Mouse (Mus musculus) embryonic facial prominence, embryonic 14.5 days (tissue): ENCODE results near the gene Zbtb34. TPM values are rescaled to one million over a fixed set of nuclear protein-coding genes. Genes with fewer than 3 reads are reported as not detected.

Experiments used
- ATAC-seq: fragments of 200-750 bp; cut with Nextera tagmentation; 2 replicates; pipeline ENCODE4 v1.8.0; 2017; ENCODE audit warnings: low read depth, moderate number of reproducible peaks, moderate TSS enrichment
- DNase-seq: peaks from one replicate; pipeline ENCODE4 v3.0.0-alpha.2; 2015; ENCODE audit warnings: low spot score
- H3K27ac ChIP-seq: fragments of 300-500 bp; sonication (generic); replicated peaks from 2 replicates; pipeline ENCODE4 v1.5.1; 2014; ENCODE audit warnings: low read depth, mild to moderate bottlenecking, low read length, moderate library complexity
- H3K27me3 ChIP-seq: fragments of 300-500 bp; sonication (generic); replicated peaks from 2 replicates; pipeline ENCODE4 v1.6.1; 2014; ENCODE audit warnings: low read length; ENCODE audit not compliant: control insufficient read depth, insufficient read depth
- H3K36me3 ChIP-seq: fragments of 300-500 bp; sonication (generic); 2 replicates; pipeline ENCODE4 v1.6.1; 2014; ENCODE audit warnings: low read length, mixed read lengths; ENCODE audit not compliant: control insufficient read depth, insufficient read depth
- H3K4me1 ChIP-seq: fragments of 300-500 bp; sonication (generic); 2 replicates; pipeline ENCODE4 v1.6.1; 2014; ENCODE audit warnings: antibody characterized with exemption, low read length; ENCODE audit not compliant: control insufficient read depth, insufficient read depth
- H3K4me2 ChIP-seq: fragments of 300-500 bp; sonication (generic); 2 replicates; pipeline ENCODE4 v1.6.1; 2014; ENCODE audit warnings: low read depth, mild to moderate bottlenecking, low read length, moderate library complexity, mixed read lengths
- H3K4me3 ChIP-seq: fragments of 300-500 bp; sonication (generic); 2 replicates; pipeline ENCODE4 v1.5.1; 2014; ENCODE audit warnings: low read depth, mild to moderate bottlenecking, low read length
- H3K9ac ChIP-seq: fragments of 300-500 bp; sonication (generic); 2 replicates; pipeline ENCODE4 v1.6.1; 2014; ENCODE audit warnings: low read depth, mild to moderate bottlenecking, low read length, moderate library complexity, mixed read lengths
- H3K9me3 ChIP-seq: fragments of 300-500 bp; sonication (generic); 2 replicates; pipeline ENCODE4 v1.6.1; 2016; ENCODE audit warnings: low read length; ENCODE audit not compliant: control insufficient read depth
- WGBS: fragments of 180-500 bp; shearing (Covaris S2); extraction: QIAGEN DNeasy Blood & Tissue Kit; methylation state at CpG from one replicate; pipeline ENCODE4 v1.1.7; 2014; 5-methylcytosine and 5-hydroxymethylcytosine counted together
- microRNA-seq: library from miRNA; unstranded; fragments of <30 nt; microRNA quantifications from one replicate; pipeline ENCODE4, GENCODE M21; 2016; ENCODE audit warnings: borderline number of aligned reads
- polyA plus RNA-seq: library from polyadenylated mRNA; unstranded; fragments of >200 nt; fragmentation: Nextera tagmentation; extraction: Ambion mirVana; gene quantifications from 2 replicates; pipeline ENCODE4 v1.2.1, GENCODE M21; 2014

Gene Zbtb34
- polyA plus RNA-seq, 1 experiment from 2014 or later, result 9.6 TPM

DNA sequence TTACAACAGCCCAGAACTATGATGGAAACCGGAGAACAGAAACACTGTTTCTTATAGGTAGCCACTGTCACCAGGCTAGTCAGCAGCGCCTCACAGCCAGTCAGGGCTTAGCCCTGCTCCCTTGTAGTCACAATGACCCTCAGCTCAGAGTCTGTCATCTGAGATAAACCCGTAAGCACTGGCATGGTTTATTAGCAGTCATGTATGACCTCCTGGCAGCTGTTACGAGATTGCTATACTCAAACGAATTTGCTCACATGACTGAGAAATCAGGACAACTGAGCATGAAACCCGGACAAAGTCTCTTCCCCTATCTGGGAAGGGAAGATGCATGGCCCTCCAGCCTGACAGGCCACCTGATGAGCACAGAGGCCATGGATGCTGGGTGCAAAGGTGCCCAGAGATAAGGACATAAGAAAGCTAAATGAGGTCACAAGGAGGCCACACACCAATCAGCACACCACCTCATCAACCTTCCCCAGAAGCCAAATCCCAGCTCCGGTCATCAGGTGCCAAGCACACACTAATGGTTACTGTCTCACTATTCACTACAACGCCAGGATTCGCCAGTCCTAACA is 69.9 kb downstream of the Zbtb34 start:
- WGBS, result 76% methylated on average over 9 of the region's 9 CpGs

DNA sequence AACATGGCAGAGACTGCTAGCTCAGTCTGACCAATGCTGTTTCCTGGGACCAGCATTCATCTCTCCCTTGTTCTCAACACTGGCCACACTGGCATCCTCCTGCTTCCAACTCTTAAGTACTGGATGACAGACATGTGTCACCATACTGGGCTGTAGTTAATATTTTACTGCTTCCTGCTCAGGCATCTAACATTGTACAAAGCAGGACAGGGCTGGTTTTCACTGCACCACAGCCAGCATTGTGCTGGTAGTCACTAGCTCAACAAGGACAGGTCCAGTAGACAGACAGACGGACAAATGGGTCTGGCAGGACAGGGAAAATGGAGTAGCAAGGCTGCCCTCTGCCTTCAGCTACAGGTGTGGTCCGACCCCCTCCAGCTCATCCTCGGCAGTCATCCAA is 70.6 kb downstream of the Zbtb34 start:
- Histone ChIP-seq H3K4me2 (no peak overlapping the region), H3K27ac (no peak overlapping the region), H3K9me3 (no peaks in the 10 kb centered on the region), H3K4me1 (no peaks in the 10 kb centered on the region; the same call in 1 of the 2 replicates), H3K9ac (no peak overlapping the region), H3K4me3 (no peak overlapping the region), H3K36me3 (no peaks in the 10 kb centered on the region), H3K27me3 (no peaks in the 10 kb centered on the region)
- DNase-seq, result no peak
- 54% methylated on average over 3 of the region's 3 CpGs for WGBS
- no peak for ATAC-seq

More for the DNA sequence above, 69.9 kb downstream of the Zbtb34 start:
- no peaks in the 10 kb centered on the region for H3K27me3 ChIP-seq
- DNase-seq (no peak), ATAC-seq (no peak)
- H3K4me1 ChIP-seq, result no peaks in the 10 kb centered on the region
- no peak overlapping the region for H3K9ac ChIP-seq
- H3K4me3 ChIP-seq, result no peak overlapping the region
- no peaks in the 10 kb centered on the region for H3K9me3 ChIP-seq
- no peak overlapping the region for H3K4me2 ChIP-seq
- no peak overlapping the region for H3K27ac ChIP-seq
- no peaks in the 10 kb centered on the region for H3K36me3 ChIP-seq

DNA sequence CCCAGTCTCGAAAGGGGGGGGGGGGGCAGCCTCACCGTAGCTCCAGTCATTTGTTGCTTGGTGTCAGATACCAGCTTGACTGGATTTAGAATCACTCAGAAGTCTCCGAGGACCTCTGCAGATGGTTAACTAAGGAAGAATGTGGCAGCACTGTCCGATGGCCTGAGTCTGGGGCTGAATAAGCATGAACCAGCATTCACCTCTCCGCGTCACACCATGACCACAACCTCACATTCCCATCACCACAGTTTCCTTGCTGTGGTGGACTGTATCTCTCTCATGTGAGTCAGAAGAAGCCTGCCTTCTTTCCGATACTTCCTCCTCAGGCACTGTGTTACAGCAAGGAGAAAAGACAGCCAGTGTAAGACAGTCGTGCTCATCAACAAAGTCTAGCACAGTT is 71.9 kb downstream of the Zbtb34 start:
- Histone ChIP-seq H3K9ac (no peak overlapping the region), H3K27me3 (no peaks in the 10 kb centered on the region), H3K4me2 (no peak overlapping the region), H3K9me3 (no peaks in the 10 kb centered on the region), H3K4me1 (no peaks in the 10 kb centered on the region; the same call in 1 of the 2 replicates), H3K27ac (no peak overlapping the region), H3K36me3 (no peaks in the 10 kb centered on the region), H3K4me3 (no peak overlapping the region)
- no peak for ATAC-seq
- 77% methylated on average over 8 of the region's 8 CpGs for WGBS
- DNase-seq, result no peak

DNA sequence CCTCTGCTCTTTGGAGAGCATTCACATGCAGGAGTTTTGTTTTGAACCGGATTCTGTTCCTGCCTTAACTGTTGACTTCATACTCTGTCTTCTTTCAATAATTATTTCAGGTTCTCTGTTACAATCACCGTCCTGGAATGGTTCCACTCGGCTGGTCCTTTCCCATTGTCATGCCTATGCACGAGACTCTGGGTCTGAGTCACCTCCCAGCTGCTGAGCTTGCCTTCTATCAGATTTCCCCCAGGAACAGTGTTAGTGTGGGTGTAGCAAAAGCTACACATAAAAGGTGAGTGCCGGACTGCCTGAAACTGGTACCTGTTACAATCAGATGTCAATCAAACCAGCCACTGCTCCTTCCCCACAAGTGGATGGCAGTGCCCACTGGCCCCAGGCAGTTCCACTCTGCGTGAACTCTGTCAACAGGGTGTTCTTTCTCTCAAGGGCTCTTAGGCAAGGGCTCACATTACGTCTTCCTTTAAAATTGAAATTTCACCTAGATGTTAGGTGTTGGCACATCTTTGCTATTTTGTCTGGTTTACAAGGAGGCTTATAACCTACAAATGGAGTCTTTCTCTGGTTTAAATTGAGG is 73.8 kb downstream of the Zbtb34 start:
- Histone ChIP-seq H3K27ac (no peak overlapping the region), H3K36me3 (no peaks in the 10 kb centered on the region), H3K9me3 (no peaks in the 10 kb centered on the region), H3K4me2 (no peak overlapping the region), H3K9ac (no peak overlapping the region), H3K4me3 (no peak overlapping the region), H3K27me3 (no peaks in the 10 kb centered on the region), H3K4me1 (no peaks in the 10 kb centered on the region; the same call in 1 of the 2 replicates)
- DNase-seq (no peak), ATAC-seq (no peak)
- WGBS, result 79% methylated on average over 7 of the region's 7 CpGs

Small RNAs within 50 kb of the gene (microRNA-seq; reads per million reads assigned to microRNA genes)
- not detected for gene Gm25998

Other genes starting within 250 kb of the Zbtb34 start
- gene Angptl2, start 215.3 kb downstream of the Zbtb34 start, polyA plus RNA-seq, result 57.9 and 62.6 TPM in 2 replicates
- 3.6 and 4.2 TPM in 2 replicates for gene Ralgps1, start 59.8 kb downstream of the Zbtb34 start, polyA plus RNA-seq
- 16.5 and 18.2 TPM in 2 replicates for gene Zbtb43, start 37.2 kb upstream of the Zbtb34 start, polyA plus RNA-seq
- gene Lmx1b, start 209.2 kb upstream of the Zbtb34 start, polyA plus RNA-seq, result 0.43 and 0.85 TPM in 2 replicates